Mouse (Mus musculus): ENCODE measurements at regions not wholly inside any gene's neighbourhood (a gene's known extent, or its start where the extent isn't known, plus 50 kb on each side); places are given as distances from the start of the nearest gene placed in this dataset.

GRCm38 (mm10) chr14:46475945-46476344 lies 85.5 kb upstream of the Bmp4 start:
- no peak for DNase-seq (ENCODE audit: low spot score)
- 85% methylated on average over 1 of the region's 1 CpGs for WGBS
- Histone ChIP-seq H3K27ac (no peak overlapping the region), H3K4me1 (peaks cover 4% of the 10 kb centered on the region; the same call in 1 of the 2 replicates), H3K36me3 (no peaks in the 10 kb centered on the region), H3K27me3 (ENCODE audit: low read depth, poor library complexity, severe bottlenecking) (no peaks in the 10 kb centered on the region), H3K4me3 (no peak overlapping the region), H3K9me3 (replicated peaks) (no peaks in the 10 kb centered on the region)

GRCm38 (mm10) chr14:46462967-46463366 lies 72.5 kb upstream of the Bmp4 start:
- H3K4me3 ChIP-seq, result no peak overlapping the region
- peaks cover 8% of the 10 kb centered on the region for H3K4me1 ChIP-seq
- H3K9me3 ChIP-seq (replicated peaks), result no peaks in the 10 kb centered on the region
- H3K27ac ChIP-seq, result no peak overlapping the region
- H3K36me3 ChIP-seq, result no peaks in the 10 kb centered on the region
- no peaks in the 10 kb centered on the region for H3K27me3 ChIP-seq (ENCODE audit: low read depth, poor library complexity, severe bottlenecking)
- DNase-seq (ENCODE audit: low spot score), result no peak

GRCm38 (mm10) chr14:46461960-46462359 lies 71.5 kb upstream of the Bmp4 start:
- 80% methylated on average over 4 of the region's 4 CpGs for WGBS
- Histone ChIP-seq H3K4me1 (peaks cover 8% of the 10 kb centered on the region), H3K4me3 (no peak overlapping the region), H3K27ac (no peak overlapping the region), H3K36me3 (no peaks in the 10 kb centered on the region), H3K9me3 (replicated peaks) (no peaks in the 10 kb centered on the region), H3K27me3 (ENCODE audit: low read depth, poor library complexity, severe bottlenecking) (no peaks in the 10 kb centered on the region)
- no peak for DNase-seq (ENCODE audit: low spot score)

GRCm38 (mm10) chr14:46454500-46454899 lies 64.0 kb upstream of the Bmp4 start:
- H3K4me1 ChIP-seq, result no peaks in the 10 kb centered on the region
- H3K27ac ChIP-seq, result no peak overlapping the region
- DNase-seq (ENCODE audit: low spot score), result no peak
- WGBS, result 79% methylated on average over 6 of the region's 6 CpGs
- no peaks in the 10 kb centered on the region for H3K9me3 ChIP-seq (replicated peaks)
- no peak overlapping the region for H3K4me3 ChIP-seq
- H3K36me3 ChIP-seq, result no peaks in the 10 kb centered on the region
- no peaks in the 10 kb centered on the region for H3K27me3 ChIP-seq (ENCODE audit: low read depth, poor library complexity, severe bottlenecking)

- Histone ChIP-seq H3K4me3 (no peak overlapping the region), H3K36me3 (no peaks in the 10 kb centered on the region), H3K27ac (no peak overlapping the region), H3K9me3 (replicated peaks) (no peaks in the 10 kb centered on the region), H3K4me1 (peaks cover 15% of the 10 kb centered on the region), H3K27me3 (ENCODE audit: low read depth, poor library complexity, severe bottlenecking) (0 out of 2 replicates have a peak, but pooled peaks cover 5% of the 10 kb centered on the region)
- no peak for DNase-seq (ENCODE audit: low spot score)
- 93% methylated on average over 6 of the region's 6 CpGs for WGBS
Observed at GRCm38 (mm10) chr14:46441696-46442095, 51.2 kb upstream of the Bmp4 start.

Data from limb, embryonic 10.5 days (tissue).